Mouse (Mus musculus): Measurements from ENCODE around the gene Chrne.

GRCm38 (mm10) chr11:70658942-70659341, 39.9 kb upstream of the Chrne start:
- TF ChIP-seq POLR2A (IDR thresholded peaks at IDR 0.05; ENCODE audit: control insufficient read depth, extremely low read depth, insufficient read depth, low read length, poor library complexity) (no peak), CTCF (IDR thresholded peaks at IDR 0.05; ENCODE audit: borderline replicate concordance, control insufficient read depth, extremely low read depth, insufficient read depth, low read length, poor library complexity) (no peak)
